Mouse (Mus musculus): Measurements from ENCODE around the gene Erc2. TPM values are rescaled to one million over a fixed set of nuclear protein-coding genes. Genes with fewer than 3 reads are reported as not detected.
"Not testable (repeated sequence)": the region's sequence is repeated elsewhere in the genome, so short reads cannot be mapped to it uniquely, and the experiment has no call there.

Erc2 gene
- polyA plus RNA-seq (2016; fragmentation: Nextera tagmentation; extraction: Ambion mirVana): 8.1 and 9.3 TPM in 2 replicates

DNA sequence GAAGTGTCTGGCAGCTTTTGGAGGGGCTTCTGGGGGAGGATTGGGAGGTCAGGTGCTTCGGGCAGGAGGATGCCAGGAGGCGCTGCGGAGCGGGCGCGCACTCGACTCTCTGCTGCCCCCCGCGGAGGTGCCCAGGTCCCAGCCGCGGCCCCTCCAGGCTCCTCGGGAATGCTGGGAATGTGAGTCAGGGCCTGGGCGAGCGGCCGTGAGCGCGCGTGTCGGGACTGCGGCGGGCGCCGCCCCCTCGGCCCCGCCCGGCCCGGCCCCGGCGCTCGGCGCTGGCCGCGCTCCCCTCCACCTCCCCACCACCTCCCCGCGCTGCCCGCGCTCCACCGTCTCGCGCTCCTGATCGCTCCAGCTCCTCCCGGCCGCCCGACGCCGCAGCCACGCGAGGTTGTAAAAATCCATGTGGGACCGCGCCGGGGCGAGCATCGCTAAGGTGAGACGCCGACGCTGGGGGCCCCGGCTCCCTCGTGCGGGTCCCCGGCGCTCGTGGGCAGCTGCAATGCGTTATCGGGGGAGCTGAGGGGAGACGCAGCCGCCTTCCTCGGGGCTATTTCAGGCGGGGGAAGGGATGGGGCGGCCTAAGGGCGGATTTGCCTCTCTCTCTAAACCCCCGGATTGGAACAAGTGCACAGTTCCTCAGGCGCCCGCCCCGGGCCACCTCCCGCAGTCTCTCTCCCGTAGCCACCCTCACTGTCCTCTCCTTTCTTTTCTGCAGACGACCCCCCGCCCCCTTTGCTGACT is at the start of gene Erc2:
Gene Erc2 (plus strand): TSS at position 253 of the 747 bp plus-strand sequence.
- H3K27ac ChIP-seq: no peak within 1 kb of the TSS
- peak; percentile 94 for ATAC-seq (ENCODE audit: insufficient number of reproducible peaks, insufficient read depth, low FRiP score, low TSS enrichment, low read depth)
- H3K36me3 ChIP-seq: no peaks in the 10 kb centered on the region
- H3K4me1 ChIP-seq (replicated peaks): peaks cover 13% of the 10 kb centered on the region; the same call in 1 of the 2 replicates
- under 1% methylated on average over 74 of the region's 78 CpGs for WGBS
- H3K9ac ChIP-seq (replicated peaks): peak within 1 kb of the TSS; percentile 75
- peak within 1 kb of the TSS; percentile 94 for H3K4me2 ChIP-seq
- H3K4me3 ChIP-seq (replicated peaks): peak within 1 kb of the TSS; percentile 68
- peaks cover 23% of the 10 kb centered on the region for H3K27me3 ChIP-seq
- no peaks in the 10 kb centered on the region for H3K9me3 ChIP-seq

DNA sequence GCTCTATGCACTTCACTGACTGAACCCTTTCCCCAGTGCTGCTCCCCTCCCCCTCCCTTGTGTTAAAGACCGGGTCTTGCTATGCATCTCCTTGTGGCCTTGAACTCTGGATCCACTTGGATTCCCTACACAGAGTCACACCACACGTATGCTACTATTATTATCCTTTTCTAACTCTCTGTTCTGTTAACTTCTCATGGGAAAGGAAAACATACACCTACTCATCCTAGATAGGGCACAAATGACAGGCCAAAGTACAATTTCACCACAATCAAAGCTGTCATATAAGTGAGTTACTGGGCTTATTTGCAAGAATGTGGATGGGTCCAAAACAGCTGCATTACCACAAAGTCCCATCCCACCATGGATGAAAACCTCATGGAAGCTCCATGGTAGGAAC is 43.8 kb upstream of the Erc2 start:
- 81% methylated on average over 2 of the region's 2 CpGs for WGBS
- Histone ChIP-seq H3K4me3 (replicated peaks) (no peak overlapping the region), H3K27me3 (no peaks in the 10 kb centered on the region), H3K4me1 (replicated peaks) (no peaks in the 10 kb centered on the region), H3K27ac (no peak overlapping the region), H3K9ac (replicated peaks) (no peak overlapping the region), H3K4me2 (no peak overlapping the region), H3K36me3 (no peaks in the 10 kb centered on the region), H3K9me3 (0 out of 2 replicates have a peak, but pooled peaks cover 9% of the 10 kb centered on the region)
- no peak for ATAC-seq (ENCODE audit: insufficient number of reproducible peaks, insufficient read depth, low FRiP score, low TSS enrichment, low read depth)

- H3K9me3 ChIP-seq; ATAC-seq (ENCODE audit: insufficient number of reproducible peaks, insufficient read depth, low FRiP score, low TSS enrichment, low read depth); H3K9ac ChIP-seq (replicated peaks): not testable (repeated sequence)
Observed at GRCm38 (mm10) chr14:27589616-27590015, 32.6 kb upstream of the Erc2 start.

GRCm38 (mm10) chr14:27592163-27592562 is 30.1 kb upstream of the Erc2 start:
- WGBS: 91% methylated on average over 7 of the region's 7 CpGs
- Histone ChIP-seq H3K4me2 (no peak overlapping the region), H3K9me3 (peaks cover 4% of the 10 kb centered on the region; the same call in 1 of the 2 replicates), H3K9ac (replicated peaks) (no peak overlapping the region), H3K36me3 (no peaks in the 10 kb centered on the region), H3K27ac (no peak overlapping the region), H3K27me3 (no peaks in the 10 kb centered on the region), H3K4me1 (replicated peaks) (no peaks in the 10 kb centered on the region), H3K4me3 (replicated peaks) (no peak overlapping the region)
- ATAC-seq (ENCODE audit: insufficient number of reproducible peaks, insufficient read depth, low FRiP score, low TSS enrichment, low read depth): no peak

More at GRCm38 (mm10) chr14:27589616-27590015, 32.6 kb upstream of the Erc2 start:
- H3K27ac ChIP-seq; H3K36me3 ChIP-seq; H3K27me3 ChIP-seq; H3K4me2 ChIP-seq; H3K4me1 ChIP-seq (replicated peaks); H3K4me3 ChIP-seq (replicated peaks): not testable (repeated sequence)

GRCm38 (mm10) chr14:27596265-27596664 is 26.0 kb upstream of the Erc2 start:
- Histone ChIP-seq H3K9ac (replicated peaks) (no peak overlapping the region), H3K27ac (no peak overlapping the region), H3K4me1 (replicated peaks) (no peaks in the 10 kb centered on the region), H3K4me3 (replicated peaks) (no peak overlapping the region), H3K36me3 (no peaks in the 10 kb centered on the region), H3K4me2 (no peak overlapping the region), H3K27me3 (no peaks in the 10 kb centered on the region), H3K9me3 (peaks cover 4% of the 10 kb centered on the region; the same call in 1 of the 2 replicates)
- peak; percentile 66; the same call in 1 of the 2 replicates for ATAC-seq (ENCODE audit: insufficient number of reproducible peaks, insufficient read depth, low FRiP score, low TSS enrichment, low read depth)
- WGBS: 3% methylated on average over 7 of the region's 7 CpGs

DNA sequence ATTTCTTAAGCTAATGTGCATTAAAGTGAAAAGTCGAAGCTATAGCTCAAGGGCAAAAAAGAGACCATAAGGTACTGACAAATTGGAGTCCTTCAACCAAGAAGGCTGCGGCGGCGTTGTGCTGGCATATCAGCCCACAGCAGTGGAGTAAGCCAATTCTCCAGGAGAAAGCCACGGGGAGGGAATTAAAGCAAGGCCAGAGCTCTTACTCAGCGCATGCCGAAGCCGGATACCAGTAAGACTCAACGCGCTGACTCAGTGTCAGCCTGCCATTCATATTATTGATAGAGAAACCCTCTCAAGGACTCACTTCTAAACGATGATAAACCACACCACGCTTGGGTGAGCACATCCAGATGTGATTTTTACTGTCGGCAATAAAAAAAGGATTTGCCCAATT is 20.1 kb upstream of the Erc2 start:
- peak overlapping the region; percentile 18; the same call in 1 of the 2 replicates for H3K4me2 ChIP-seq
- H3K4me3 ChIP-seq (replicated peaks): no peak overlapping the region
- H3K27ac ChIP-seq: no peak overlapping the region
- no peaks in the 10 kb centered on the region for H3K36me3 ChIP-seq
- peaks cover 8% of the 10 kb centered on the region; the same call in 1 of the 2 replicates for H3K4me1 ChIP-seq (replicated peaks)
- WGBS: 41% methylated on average over 13 of the region's 13 CpGs
- no peak overlapping the region for H3K9ac ChIP-seq (replicated peaks)
- ATAC-seq (ENCODE audit: insufficient number of reproducible peaks, insufficient read depth, low FRiP score, low TSS enrichment, low read depth): no peak
- no peaks in the 10 kb centered on the region for H3K27me3 ChIP-seq
- no peaks in the 10 kb centered on the region for H3K9me3 ChIP-seq

DNA sequence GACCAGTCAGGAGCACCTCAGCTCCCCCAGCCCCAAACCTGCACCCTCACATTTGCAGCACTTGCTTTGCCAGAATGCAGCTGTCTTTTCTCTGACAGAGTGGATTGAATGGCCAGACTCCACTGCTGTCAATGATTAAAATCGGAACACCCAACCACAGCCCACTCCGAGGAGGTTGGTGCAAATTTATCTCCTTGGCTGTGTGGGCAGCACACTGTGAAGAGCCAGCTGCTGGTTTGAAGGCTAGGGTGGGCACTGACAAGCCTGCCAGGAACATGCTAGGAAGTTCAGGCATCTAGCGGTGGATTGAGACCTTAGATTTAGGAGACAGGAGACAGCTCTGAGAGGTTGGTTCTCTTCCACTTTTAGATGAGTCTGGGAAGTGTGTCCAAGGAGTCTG is 14.8 kb upstream of the Erc2 start:
- H3K9ac ChIP-seq (replicated peaks): no peak overlapping the region
- no peaks in the 10 kb centered on the region for H3K9me3 ChIP-seq
- H3K4me2 ChIP-seq: no peak overlapping the region
- no peak overlapping the region for H3K27ac ChIP-seq
- no peaks in the 10 kb centered on the region for H3K36me3 ChIP-seq
- 74% methylated on average over 3 of the region's 3 CpGs for WGBS
- no peak overlapping the region for H3K4me3 ChIP-seq (replicated peaks)
- H3K4me1 ChIP-seq (replicated peaks): peaks cover 3% of the 10 kb centered on the region; the same call in 1 of the 2 replicates
- H3K27me3 ChIP-seq: no peaks in the 10 kb centered on the region
- ATAC-seq (ENCODE audit: insufficient number of reproducible peaks, insufficient read depth, low FRiP score, low TSS enrichment, low read depth): no peak

DNA sequence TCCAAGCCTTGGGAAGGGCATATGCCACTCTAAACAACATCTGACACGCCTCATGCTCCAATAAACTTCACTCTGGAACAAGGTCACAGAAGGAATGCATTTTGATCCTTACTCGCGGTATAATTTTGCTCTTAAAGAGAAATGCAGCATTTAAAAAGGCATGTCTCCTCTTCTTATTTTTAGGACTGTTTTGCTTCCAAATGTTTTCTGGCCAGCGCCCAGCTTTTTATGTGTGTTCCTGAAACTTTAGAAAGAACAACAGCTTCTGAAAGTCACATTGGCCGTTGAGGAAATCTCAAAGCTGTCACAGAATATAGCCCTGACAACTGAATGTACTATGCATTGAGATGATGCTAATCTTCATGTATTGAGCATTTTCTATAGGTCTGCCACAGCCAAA is 8.5 kb upstream of the Erc2 start:
- Histone ChIP-seq H3K4me3 (replicated peaks) (no peak overlapping the region), H3K9ac (replicated peaks) (no peak overlapping the region), H3K27me3 (no peaks in the 10 kb centered on the region), H3K36me3 (no peaks in the 10 kb centered on the region), H3K4me2 (no peak overlapping the region), H3K27ac (no peak overlapping the region), H3K9me3 (no peaks in the 10 kb centered on the region), H3K4me1 (replicated peaks) (no peaks in the 10 kb centered on the region)
- ATAC-seq (ENCODE audit: insufficient number of reproducible peaks, insufficient read depth, low FRiP score, low TSS enrichment, low read depth): no peak
- 67% methylated on average over 5 of the region's 5 CpGs for WGBS

DNA sequence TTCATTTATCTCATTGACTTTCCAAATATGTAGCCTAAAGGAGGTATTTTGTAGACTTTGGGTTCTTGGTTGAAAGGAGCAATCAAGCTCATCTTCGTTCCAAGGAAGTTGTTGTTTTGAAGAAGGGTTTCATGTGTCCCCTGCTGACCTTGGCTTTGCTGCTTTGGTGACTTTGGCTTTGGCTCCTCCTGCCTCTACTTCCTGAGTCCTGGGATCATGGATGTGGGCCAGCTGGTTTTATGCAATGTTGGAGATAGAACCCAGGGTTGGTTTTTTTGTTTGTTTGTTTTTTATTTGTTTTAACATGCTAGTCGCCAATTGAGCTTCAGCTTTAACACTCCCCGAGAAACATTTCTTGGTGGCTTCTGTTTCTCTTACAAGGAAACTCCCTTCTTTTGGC is 4.9 kb upstream of the Erc2 start:
- Histone ChIP-seq H3K36me3 (no peaks in the 10 kb centered on the region), H3K9me3 (no peaks in the 10 kb centered on the region), H3K9ac (replicated peaks) (no peak overlapping the region), H3K4me2 (no peak overlapping the region), H3K27ac (no peak overlapping the region), H3K4me3 (replicated peaks) (no peak overlapping the region), H3K4me1 (replicated peaks) (no peaks in the 10 kb centered on the region), H3K27me3 (0 out of 2 replicates have a peak, but pooled peaks cover 4% of the 10 kb centered on the region)
- 82% methylated on average over 3 of the region's 3 CpGs for WGBS
- ATAC-seq (ENCODE audit: insufficient number of reproducible peaks, insufficient read depth, low FRiP score, low TSS enrichment, low read depth): no peak

GRCm38 (mm10) chr14:27621576-27621975 is 652 bp upstream of the Erc2 start:
- no peaks in the 10 kb centered on the region for H3K9me3 ChIP-seq
- peaks cover 13% of the 10 kb centered on the region; the same call in 1 of the 2 replicates for H3K4me1 ChIP-seq (replicated peaks)
- no peak overlapping the region for H3K27ac ChIP-seq
- H3K4me2 ChIP-seq: peak overlapping the region; percentile 94
- no peaks in the 10 kb centered on the region for H3K36me3 ChIP-seq
- H3K27me3 ChIP-seq: peaks cover 23% of the 10 kb centered on the region
- H3K4me3 ChIP-seq (replicated peaks): peak overlapping the region; percentile 68
- H3K9ac ChIP-seq (replicated peaks): no peak overlapping the region
- ATAC-seq (ENCODE audit: insufficient number of reproducible peaks, insufficient read depth, low FRiP score, low TSS enrichment, low read depth): no peak
- 40% methylated on average over 8 of the region's 8 CpGs for WGBS

- ATAC-seq (ENCODE audit: insufficient number of reproducible peaks, insufficient read depth, low FRiP score, low TSS enrichment, low read depth): no peak
- Histone ChIP-seq H3K4me2 (peak overlapping the region; percentile 94), H3K9ac (replicated peaks) (peak overlapping the region; percentile 75), H3K27me3 (peaks cover 23% of the 10 kb centered on the region), H3K36me3 (no peaks in the 10 kb centered on the region), H3K4me1 (replicated peaks) (peaks cover 13% of the 10 kb centered on the region; the same call in 1 of the 2 replicates), H3K4me3 (replicated peaks) (peak overlapping the region; percentile 68), H3K27ac (no peak overlapping the region), H3K9me3 (no peaks in the 10 kb centered on the region)
- 0% methylated on average over 6 of the region's 6 CpGs for WGBS
Observed at GRCm38 (mm10) chr14:27622923-27623219, 643 bp downstream of the Erc2 start.

GRCm38 (mm10) chr14:27623368-27623767 is 1.1 kb downstream of the Erc2 start:
- Histone ChIP-seq H3K9me3 (no peaks in the 10 kb centered on the region), H3K4me1 (replicated peaks) (peaks cover 13% of the 10 kb centered on the region; the same call in 1 of the 2 replicates), H3K9ac (replicated peaks) (no peak overlapping the region), H3K36me3 (no peaks in the 10 kb centered on the region), H3K4me2 (peak overlapping the region; percentile 94), H3K27me3 (peaks cover 23% of the 10 kb centered on the region), H3K4me3 (replicated peaks) (peak overlapping the region; percentile 68), H3K27ac (no peak overlapping the region)
- 3% methylated on average over 10 of the region's 10 CpGs for WGBS
- no peak for ATAC-seq (ENCODE audit: insufficient number of reproducible peaks, insufficient read depth, low FRiP score, low TSS enrichment, low read depth)
